Mouse (Mus musculus) embryonic fibroblast, embryonic 13.5 days (primary cell): ENCODE measurements around the gene Hjurp. TPM values are rescaled to one million over a fixed set of nuclear protein-coding genes. Genes with fewer than 3 reads are reported as not detected.

Experiments
- H3K27ac ChIP-seq: 2 replicates; pipeline ENCODE4 v1.5.1; 2012; ENCODE audit warnings: low read length, control low read depth, inconsistent platforms; ENCODE audit not compliant: insufficient read depth
- H3K4me1 ChIP-seq: 2 replicates; pipeline ENCODE4 v1.6.1; 2011; ENCODE audit warnings: low read length; ENCODE audit not compliant: control insufficient read depth, insufficient read depth
- H3K4me3 ChIP-seq: 2 replicates; pipeline ENCODE4 v1.5.1; 2011; ENCODE audit warnings: mild to moderate bottlenecking, control low read depth, low read length; ENCODE audit not compliant: insufficient read depth
- CTCF ChIP-seq: IDR thresholded peaks from 2 replicates; pipeline ENCODE4 v1.5.1; 2011; ENCODE audit warnings: mild to moderate bottlenecking, control low read depth, low read length, moderate library complexity, borderline replicate concordance; ENCODE audit not compliant: insufficient read depth
- POLR2A ChIP-seq: IDR thresholded peaks from 2 replicates; pipeline ENCODE4 v1.6.1; 2011; ENCODE audit warnings: low read depth, mild to moderate bottlenecking, control low read depth, low read length, moderate library complexity
- polyA plus RNA-seq: library from polyadenylated mRNA; stranded (reverse); fragments of >200 nt; gene quantifications from 2 replicates; pipeline ENCODE4 v1.2.4, GENCODE M21; 2011; ENCODE audit warnings: low read depth; ENCODE audit not compliant: missing spikeins, insufficient read length

Gene Hjurp
- polyA plus RNA-seq, 1 experiment = 122 TPM

GRCm38 (mm10) chr1:88298686-88299528 lies 21.5 kb upstream of the Hjurp start:
- H3K4me3 ChIP-seq = no peak overlapping the region
- no peak for TF ChIP-seq CTCF
- no peak for TF ChIP-seq POLR2A
- H3K4me1 ChIP-seq = no peaks in the 10 kb centered on the region
- no peak overlapping the region for H3K27ac ChIP-seq

GRCm38 (mm10) chr1:88297480-88298258 lies 20.2 kb upstream of the Hjurp start:
- H3K27ac ChIP-seq = no peak overlapping the region
- TF ChIP-seq POLR2A (no peak), CTCF (no peak)
- no peaks in the 10 kb centered on the region for H3K4me1 ChIP-seq
- H3K4me3 ChIP-seq = no peak overlapping the region

GRCm38 (mm10) chr1:88296171-88296920 lies 18.9 kb upstream of the Hjurp start:
- no peak for TF ChIP-seq CTCF
- TF ChIP-seq POLR2A = no peak
- no peak overlapping the region for H3K4me3 ChIP-seq
- no peak overlapping the region for H3K27ac ChIP-seq
- H3K4me1 ChIP-seq = no peaks in the 10 kb centered on the region

DNA sequence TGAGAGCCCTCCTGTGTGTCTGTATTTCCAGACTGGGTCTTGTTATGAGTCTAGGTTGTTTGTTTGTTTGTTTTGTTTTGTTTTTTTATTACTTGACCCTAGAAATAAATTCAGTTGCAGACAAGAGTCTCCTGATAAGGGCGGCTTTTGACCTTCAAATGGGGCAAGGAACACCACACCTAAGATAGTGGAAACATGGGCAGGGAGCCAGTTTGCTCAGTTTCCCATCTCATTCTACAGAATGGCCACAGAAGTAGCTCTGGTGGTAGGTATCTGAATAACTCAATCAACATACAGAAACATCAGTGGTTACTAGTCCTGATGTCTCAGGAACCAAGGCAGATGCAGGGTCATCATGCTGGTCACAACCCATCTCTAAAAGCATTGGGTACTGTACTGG lies 17.2 kb upstream of the Hjurp start:
- no peak for TF ChIP-seq CTCF
- TF ChIP-seq POLR2A = no peak
- Histone ChIP-seq H3K27ac (no peak overlapping the region), H3K4me1 (no peaks in the 10 kb centered on the region), H3K4me3 (no peak overlapping the region)

- Histone ChIP-seq H3K4me3 (no peak overlapping the region), H3K27ac (no peak overlapping the region), H3K4me1 (no peaks in the 10 kb centered on the region)
- TF ChIP-seq CTCF = no peak
- TF ChIP-seq POLR2A = no peak
Observed at GRCm38 (mm10) chr1:88292057-88292456, 14.6 kb upstream of the Hjurp start.

- no peaks in the 10 kb centered on the region for H3K4me1 ChIP-seq
- TF ChIP-seq POLR2A = no peak
- TF ChIP-seq CTCF = no peak
- H3K27ac ChIP-seq = no peak overlapping the region
- no peak overlapping the region for H3K4me3 ChIP-seq
Observed at GRCm38 (mm10) chr1:88291409-88292005, 14.1 kb upstream of the Hjurp start.

GRCm38 (mm10) chr1:88290511-88290910 lies 13.1 kb upstream of the Hjurp start:
- no peak overlapping the region for H3K4me3 ChIP-seq
- H3K4me1 ChIP-seq = no peaks in the 10 kb centered on the region
- no peak for TF ChIP-seq POLR2A
- no peak for TF ChIP-seq CTCF
- no peak overlapping the region for H3K27ac ChIP-seq

GRCm38 (mm10) chr1:88289917-88290316 lies 12.5 kb upstream of the Hjurp start:
- H3K4me3 ChIP-seq = no peak overlapping the region
- TF ChIP-seq POLR2A = no peak
- peak; percentile 82 for TF ChIP-seq CTCF
- no peaks in the 10 kb centered on the region for H3K4me1 ChIP-seq
- H3K27ac ChIP-seq = no peak overlapping the region

GRCm38 (mm10) chr1:88289152-88289551 lies 11.7 kb upstream of the Hjurp start:
- TF ChIP-seq POLR2A (no peak), CTCF (no peak)
- Histone ChIP-seq H3K4me1 (no peaks in the 10 kb centered on the region), H3K27ac (no peak overlapping the region), H3K4me3 (no peak overlapping the region)

- TF ChIP-seq POLR2A = no peak
- TF ChIP-seq CTCF = no peak
- Histone ChIP-seq H3K4me1 (no peaks in the 10 kb centered on the region), H3K4me3 (no peak overlapping the region), H3K27ac (no peak overlapping the region)
Observed at GRCm38 (mm10) chr1:88288789-88289127, 11.3 kb upstream of the Hjurp start.
